Mouse (Mus musculus) stomach, adult 2 months (tissue): ENCODE data around the gene Traf1. TPM values are rescaled to one million over a fixed set of nuclear protein-coding genes. Genes with fewer than 3 reads are reported as not detected.

ENCODE experiments used
- polyA plus RNA-seq: library from polyadenylated mRNA; depleted of rRNA; stranded (reverse); fragments of >200 nt; gene quantifications from 2 replicates; pipeline ENCODE4 v1.2.3, GENCODE M21; 2012; rRNA removed

Gene Traf1
- polyA plus RNA-seq: 1.3 and 1.6 TPM in 2 replicates

GRCm38 (mm10) chr2:34961481-34962036, at the start of gene Traf1:
Gene Traf1 (minus strand): TSS chr2:34961772.

DNA sequence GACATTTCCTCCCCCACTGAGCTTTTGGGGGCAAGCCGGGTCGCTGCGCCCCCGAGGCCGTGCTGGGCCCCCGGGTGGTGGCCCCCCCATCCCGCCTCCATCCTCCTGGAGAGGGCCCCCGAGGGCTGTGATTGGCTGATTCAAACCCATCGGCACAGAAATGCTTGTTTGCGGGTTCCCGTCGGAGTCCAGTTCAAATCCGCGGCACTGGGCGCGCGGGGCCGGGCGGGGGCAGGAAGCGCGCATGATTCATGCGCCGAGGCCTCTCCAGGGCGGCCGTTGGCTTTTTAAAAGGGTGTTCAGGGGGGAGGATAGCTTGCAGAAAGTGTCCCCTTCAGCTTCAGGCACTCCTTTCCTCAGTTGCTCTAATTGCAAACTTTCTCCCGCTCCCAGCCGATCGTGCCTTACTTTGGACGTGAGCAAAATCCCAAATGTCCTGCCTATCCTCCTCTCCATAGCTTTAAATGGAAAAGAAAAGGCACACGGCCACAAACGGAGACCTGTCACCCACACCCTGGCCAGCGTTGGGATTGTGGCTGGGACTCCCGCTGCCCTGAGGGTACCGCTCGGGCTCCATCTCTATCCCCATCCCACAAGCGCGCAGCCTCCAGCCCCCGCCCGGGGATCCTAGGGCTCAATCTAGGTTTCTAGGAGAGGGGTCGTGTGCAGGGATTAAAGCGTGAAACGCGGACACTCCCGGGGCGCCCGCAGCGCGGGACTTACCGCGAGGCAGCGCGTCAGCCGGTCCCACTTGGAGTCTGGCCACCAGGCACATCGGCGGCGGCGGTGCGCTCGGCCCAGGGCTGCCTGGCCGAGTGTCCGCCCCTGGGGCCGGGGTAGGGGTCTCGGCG, 48.1 kb downstream of the Traf1 start, which contains the start of gene Phf19:
Gene Phf19, minus strand, starts transcription at position 809 of the 851 bp plus-strand sequence.

Other genes with a start within 250 kb of the Traf1 start
- gene Gapvd1, start 206.5 kb downstream of the Traf1 start, polyA plus RNA-seq: 4.2 and 4.5 TPM in 2 replicates
- gene Hspa5, start 189.8 kb downstream of the Traf1 start, polyA plus RNA-seq: 387 and 439 TPM in 2 replicates
- 12.7 and 16.2 TPM in 2 replicates for gene Rabepk, start 161.9 kb downstream of the Traf1 start, polyA plus RNA-seq
- gene Fbxw2, start 135.5 kb downstream of the Traf1 start, polyA plus RNA-seq: 10.6 and 11.7 TPM in 2 replicates
- gene Gm34653, start 128.8 kb downstream of the Traf1 start, polyA plus RNA-seq: not detected in 2 replicates
- 6.6 and 10.9 TPM in 2 replicates for gene Cutal, start 87.4 kb downstream of the Traf1 start, polyA plus RNA-seq
- 2.6 and 2.7 TPM in 2 replicates for gene Psmd5, start 86.8 kb downstream of the Traf1 start, polyA plus RNA-seq
- 0.53 and 0.58 TPM in 2 replicates for gene Phf19, start 47.7 kb downstream of the Traf1 start, polyA plus RNA-seq
- gene Hc, start 99.7 kb upstream of the Traf1 start, polyA plus RNA-seq: not detected in 2 replicates
- 0.13 TPM in 1 of 2 replicates, not detected in the other for gene AI182371, start 139.8 kb upstream of the Traf1 start, polyA plus RNA-seq
- 1.9 and 3.3 TPM in 2 replicates for gene Cntrl, start 147.7 kb upstream of the Traf1 start, polyA plus RNA-seq
- 660 and 1,241 TPM in 2 replicates for gene Rab14, start 239.3 kb upstream of the Traf1 start, polyA plus RNA-seq